Mouse (Mus musculus) liver, embryonic 11.5 days (tissue): ENCODE measurements at regions not wholly inside any gene's neighbourhood (a gene's known extent, or its start where the extent isn't known, plus 50 kb on each side); places are given as distances from the start of the nearest gene placed in this dataset.

Experiments used
- ATAC-seq: fragments of 200-750 bp; cut with Nextera tagmentation; replicated peaks from 2 replicates; pipeline ENCODE4 v1.8.0; 2017; ENCODE audit warnings: moderate number of reproducible peaks, mild to moderate bottlenecking, moderate TSS enrichment, moderate library complexity; ENCODE audit not compliant: low FRiP score
- DNase-seq: peaks from one replicate; pipeline ENCODE4 v3.0.0-alpha.2; 2017; ENCODE audit warnings: low spot score
- H3K27ac ChIP-seq: fragments of 300-500 bp; sonication (generic); 2 replicates; pipeline ENCODE4 v1.5.1; 2014; ENCODE audit warnings: mild to moderate bottlenecking, low read depth, low read length, control low read depth
- H3K27me3 ChIP-seq: fragments of 300-500 bp; sonication (generic); replicated peaks from 2 replicates; pipeline ENCODE4 v1.6.1; 2014; ENCODE audit warnings: low read length, mixed read lengths; ENCODE audit not compliant: control insufficient read depth, insufficient read depth
- H3K36me3 ChIP-seq: fragments of 300-500 bp; sonication (generic); 2 replicates; pipeline ENCODE4 v1.6.1; 2014; ENCODE audit warnings: mild to moderate bottlenecking, low read length, moderate library complexity, mixed read lengths; ENCODE audit not compliant: control insufficient read depth, insufficient read depth
- H3K4me1 ChIP-seq: fragments of 300-500 bp; sonication (generic); replicated peaks from 2 replicates; pipeline ENCODE4 v1.6.1; 2014; ENCODE audit warnings: low read length, mixed read lengths; ENCODE audit not compliant: control insufficient read depth, insufficient read depth
- H3K4me2 ChIP-seq: fragments of 300-500 bp; sonication (generic); 2 replicates; pipeline ENCODE4 v1.6.1; 2014; ENCODE audit warnings: mild to moderate bottlenecking, control low read depth, moderate library complexity
- H3K4me3 ChIP-seq: fragments of 300-500 bp; sonication (generic); 2 replicates; pipeline ENCODE4 v1.5.1; 2014; ENCODE audit warnings: low read depth, low read length, control low read depth
- H3K9ac ChIP-seq: fragments of 300-500 bp; sonication (generic); 2 replicates; pipeline ENCODE4 v1.6.1; 2014; ENCODE audit warnings: low read depth, low read length, control low read depth
- H3K9me3 ChIP-seq: fragments of 300-500 bp; sonication (generic); 2 replicates; pipeline ENCODE4 v1.6.1; 2016; ENCODE audit warnings: low read length, inconsistent platforms, mixed read lengths; ENCODE audit not compliant: control insufficient read depth
- WGBS: fragments of 180-500 bp; shearing (Covaris S2); extraction: QIAGEN DNeasy Blood & Tissue Kit; methylation state at CpG from one replicate; pipeline ENCODE4 v1.1.7; 2014; 5-methylcytosine and 5-hydroxymethylcytosine counted together

- DNase-seq: no peak
- WGBS: 66% methylated on average over 5 of the region's 5 CpGs
- H3K4me1 ChIP-seq: no peaks in the 10 kb centered on the region
- H3K9me3 ChIP-seq: no peaks in the 10 kb centered on the region
- no peak overlapping the region for H3K27ac ChIP-seq
- H3K4me2 ChIP-seq: no peak overlapping the region
- H3K9ac ChIP-seq: no peak overlapping the region
- H3K27me3 ChIP-seq: no peaks in the 10 kb centered on the region
- H3K36me3 ChIP-seq: no peaks in the 10 kb centered on the region
- no peak for ATAC-seq
- no peak overlapping the region for H3K4me3 ChIP-seq
Measured at GRCm38 (mm10) chr1:168012611-168013010, 323.6 kb downstream of the Lmx1a start.

- ATAC-seq: no peak
- WGBS: 65% methylated on average over 5 of the region's 5 CpGs
- H3K4me2 ChIP-seq: no peak overlapping the region
Measured at GRCm38 (mm10) chr1:168016375-168016890, 327.4 kb downstream of the Lmx1a start.

GRCm38 (mm10) chr1:168026481-168026880 lies 337.4 kb downstream of the Lmx1a start:
- H3K27me3 ChIP-seq: no peaks in the 10 kb centered on the region
- H3K4me1 ChIP-seq: no peaks in the 10 kb centered on the region
- H3K27ac ChIP-seq: no peak overlapping the region
- H3K4me2 ChIP-seq: no peak overlapping the region
- WGBS: 67% methylated on average over 3 of the region's 3 CpGs
- ATAC-seq (peak; percentile 45; the same call in 1 of the 2 replicates), DNase-seq (no peak)
- no peak overlapping the region for H3K9ac ChIP-seq
- H3K9me3 ChIP-seq: no peaks in the 10 kb centered on the region
- H3K4me3 ChIP-seq: no peak overlapping the region
- no peaks in the 10 kb centered on the region for H3K36me3 ChIP-seq

More at GRCm38 (mm10) chr1:168016375-168016890, 327.4 kb downstream of the Lmx1a start:
- Histone ChIP-seq H3K9ac (no peak overlapping the region), H3K36me3 (no peaks in the 10 kb centered on the region), H3K4me3 (no peak overlapping the region), H3K4me1 (no peaks in the 10 kb centered on the region), H3K9me3 (no peaks in the 10 kb centered on the region), H3K27me3 (no peaks in the 10 kb centered on the region), H3K27ac (no peak overlapping the region)
- DNase-seq: no peak

GRCm38 (mm10) chr1:168044765-168045164 lies 355.7 kb downstream of the Lmx1a start:
- no peak for ATAC-seq
- Histone ChIP-seq H3K27me3 (no peaks in the 10 kb centered on the region), H3K9ac (no peak overlapping the region), H3K27ac (no peak overlapping the region), H3K36me3 (no peaks in the 10 kb centered on the region), H3K4me3 (no peak overlapping the region), H3K9me3 (no peaks in the 10 kb centered on the region), H3K4me1 (no peaks in the 10 kb centered on the region), H3K4me2 (no peak overlapping the region)
- 77% methylated on average over 10 of the region's 10 CpGs for WGBS
- DNase-seq: no peak

GRCm38 (mm10) chr1:168046347-168046746 lies 357.3 kb downstream of the Lmx1a start:
- no peaks in the 10 kb centered on the region for H3K36me3 ChIP-seq
- ATAC-seq (no peak), DNase-seq (no peak)
- H3K27ac ChIP-seq: no peak overlapping the region
- no peaks in the 10 kb centered on the region for H3K27me3 ChIP-seq
- no peaks in the 10 kb centered on the region for H3K4me1 ChIP-seq
- 78% methylated on average over 7 of the region's 7 CpGs for WGBS
- no peaks in the 10 kb centered on the region for H3K9me3 ChIP-seq
- H3K9ac ChIP-seq: no peak overlapping the region
- H3K4me2 ChIP-seq: no peak overlapping the region
- H3K4me3 ChIP-seq: no peak overlapping the region

GRCm38 (mm10) chr1:168046749-168047148 lies 357.7 kb downstream of the Lmx1a start:
- Histone ChIP-seq H3K4me2 (no peak overlapping the region), H3K9me3 (no peaks in the 10 kb centered on the region), H3K4me3 (no peak overlapping the region), H3K27me3 (no peaks in the 10 kb centered on the region), H3K4me1 (no peaks in the 10 kb centered on the region), H3K9ac (no peak overlapping the region), H3K27ac (no peak overlapping the region), H3K36me3 (no peaks in the 10 kb centered on the region)
- DNase-seq (no peak), ATAC-seq (no peak)
- 95% methylated on average over 1 of the region's 1 CpGs for WGBS

- Histone ChIP-seq H3K4me3 (no peak overlapping the region), H3K4me2 (no peak overlapping the region), H3K27me3 (no peaks in the 10 kb centered on the region), H3K9ac (no peak overlapping the region), H3K4me1 (no peaks in the 10 kb centered on the region), H3K27ac (no peak overlapping the region), H3K9me3 (no peaks in the 10 kb centered on the region), H3K36me3 (no peaks in the 10 kb centered on the region)
- ATAC-seq (no peak), DNase-seq (no peak)
- WGBS: 82% methylated on average over 3 of the region's 3 CpGs
Measured at GRCm38 (mm10) chr1:168049965-168050364, 360.9 kb downstream of the Lmx1a start.

GRCm38 (mm10) chr1:168056479-168056878 lies 367.4 kb downstream of the Lmx1a start:
- H3K4me1 ChIP-seq: no peaks in the 10 kb centered on the region
- H3K4me2 ChIP-seq: no peak overlapping the region
- H3K9ac ChIP-seq: no peak overlapping the region
- 9% methylated on average over 6 of the region's 7 CpGs for WGBS
- ATAC-seq (no peak), DNase-seq (no peak)
- H3K27ac ChIP-seq: no peak overlapping the region
- no peaks in the 10 kb centered on the region for H3K27me3 ChIP-seq
- H3K9me3 ChIP-seq: no peaks in the 10 kb centered on the region
- H3K4me3 ChIP-seq: no peak overlapping the region
- no peaks in the 10 kb centered on the region for H3K36me3 ChIP-seq

- H3K9me3 ChIP-seq: no peaks in the 10 kb centered on the region
- no peaks in the 10 kb centered on the region for H3K4me1 ChIP-seq
- DNase-seq: no peak
- no peak overlapping the region for H3K4me2 ChIP-seq
- no peak overlapping the region for H3K4me3 ChIP-seq
- ATAC-seq: no peak
- WGBS: 70% methylated on average over 9 of the region's 9 CpGs
- H3K36me3 ChIP-seq: no peaks in the 10 kb centered on the region
- H3K27ac ChIP-seq: no peak overlapping the region
- H3K27me3 ChIP-seq: no peaks in the 10 kb centered on the region
- no peak overlapping the region for H3K9ac ChIP-seq
Measured at GRCm38 (mm10) chr1:168057479-168057878, 368.4 kb downstream of the Lmx1a start.
